Mouse (Mus musculus): ENCODE measurements around the gene Rhcg. TPM values are rescaled to one million over a fixed set of nuclear protein-coding genes. Genes with fewer than 3 reads are reported as not detected.

The Rhcg gene
- polyA plus RNA-seq, 1 experiment from 2014 or later: 0.15 TPM

DNA sequence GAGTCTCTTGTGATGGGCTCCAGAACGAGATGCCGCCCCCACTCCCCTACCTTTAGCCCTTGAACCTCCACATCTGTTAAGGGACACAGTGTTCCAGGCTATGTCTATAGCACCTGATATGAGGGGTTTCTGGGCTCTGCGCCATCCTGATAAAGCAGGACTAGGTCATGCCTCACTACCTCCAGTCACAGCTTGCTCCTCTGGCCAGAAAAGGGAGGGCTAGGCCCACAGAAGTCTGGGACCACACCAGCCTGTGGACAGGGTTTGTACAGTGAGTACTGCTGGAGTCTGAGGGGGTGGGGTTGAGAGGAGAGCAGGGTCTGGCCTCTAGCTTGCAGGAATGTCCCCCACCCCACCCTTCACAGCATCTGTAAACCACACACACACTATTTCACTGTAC, 29.8 kb upstream of the Rhcg start:
- Histone ChIP-seq H3K27me3 (ENCODE audit: control insufficient read depth, insufficient read depth, low read depth, low read length) (no peaks in the 10 kb centered on the region), H3K36me3 (ENCODE audit: control insufficient read depth, insufficient read depth) (no peaks in the 10 kb centered on the region), H3K27ac (ENCODE audit: low read length) (no peak overlapping the region), H3K9me3 (replicated peaks; ENCODE audit: control insufficient read depth, low read length) (no peaks in the 10 kb centered on the region), H3K9ac (ENCODE audit: low read depth, low read length) (no peak overlapping the region), H3K4me1 (ENCODE audit: control insufficient read depth, low read depth, low read length) (no peaks in the 10 kb centered on the region), H3K4me2 (ENCODE audit: low read depth, low read length) (no peak overlapping the region), H3K4me3 (ENCODE audit: low read depth, low read length) (no peak overlapping the region)
- ATAC-seq (ENCODE audit: low read depth): no peak
- WGBS (ENCODE audit: insufficient replicate concordance): 58% methylated on average over 3 of the region's 3 CpGs

- WGBS (ENCODE audit: insufficient replicate concordance): 20% methylated on average over 13 of the region's 13 CpGs
- Histone ChIP-seq H3K4me1 (ENCODE audit: control insufficient read depth, low read depth, low read length) (no peaks in the 10 kb centered on the region; the same call in 1 of the 2 replicates), H3K4me2 (ENCODE audit: low read depth, low read length) (no peak overlapping the region), H3K9ac (ENCODE audit: low read depth, low read length) (no peak overlapping the region), H3K27ac (ENCODE audit: low read length) (no peak overlapping the region), H3K4me3 (ENCODE audit: low read depth, low read length) (no peak overlapping the region), H3K36me3 (ENCODE audit: control insufficient read depth, insufficient read depth) (no peaks in the 10 kb centered on the region), H3K27me3 (ENCODE audit: control insufficient read depth, insufficient read depth, low read depth, low read length) (no peaks in the 10 kb centered on the region), H3K9me3 (replicated peaks; ENCODE audit: control insufficient read depth, low read length) (no peaks in the 10 kb centered on the region)
- no peak for ATAC-seq (ENCODE audit: low read depth)
These were observed 14.4 kb upstream of the Rhcg start for GRCm38 (mm10) chr7:79631773-79632348.

GRCm38 (mm10) chr7:79628271-79628913, 10.9 kb upstream of the Rhcg start:
- no peak overlapping the region for H3K27ac ChIP-seq (ENCODE audit: low read length)
- H3K9me3 ChIP-seq (replicated peaks; ENCODE audit: control insufficient read depth, low read length): no peaks in the 10 kb centered on the region
- no peaks in the 10 kb centered on the region for H3K27me3 ChIP-seq (ENCODE audit: control insufficient read depth, insufficient read depth, low read depth, low read length)
- no peaks in the 10 kb centered on the region for H3K36me3 ChIP-seq (ENCODE audit: control insufficient read depth, insufficient read depth)
- no peak overlapping the region for H3K4me3 ChIP-seq (ENCODE audit: low read depth, low read length)
- 36% methylated on average over 4 of the region's 4 CpGs for WGBS (ENCODE audit: insufficient replicate concordance)
- ATAC-seq (ENCODE audit: low read depth): peak; percentile 24; the same call in 1 of the 2 replicates
- no peak overlapping the region for H3K9ac ChIP-seq (ENCODE audit: low read depth, low read length)
- no peaks in the 10 kb centered on the region; the same call in 1 of the 2 replicates for H3K4me1 ChIP-seq (ENCODE audit: control insufficient read depth, low read depth, low read length)
- H3K4me2 ChIP-seq (ENCODE audit: low read depth, low read length): no peak overlapping the region

- no peak overlapping the region for H3K27ac ChIP-seq (ENCODE audit: low read length)
- H3K36me3 ChIP-seq (ENCODE audit: control insufficient read depth, insufficient read depth): no peaks in the 10 kb centered on the region
- no peak for ATAC-seq (ENCODE audit: low read depth)
- no peaks in the 10 kb centered on the region for H3K27me3 ChIP-seq (ENCODE audit: control insufficient read depth, insufficient read depth, low read depth, low read length)
- no peaks in the 10 kb centered on the region for H3K9me3 ChIP-seq (replicated peaks; ENCODE audit: control insufficient read depth, low read length)
- H3K4me3 ChIP-seq (ENCODE audit: low read depth, low read length): no peak overlapping the region
- 60% methylated on average over 5 of the region's 5 CpGs for WGBS (ENCODE audit: insufficient replicate concordance)
- no peaks in the 10 kb centered on the region; the same call in 1 of the 2 replicates for H3K4me1 ChIP-seq (ENCODE audit: control insufficient read depth, low read depth, low read length)
- no peak overlapping the region for H3K9ac ChIP-seq (ENCODE audit: low read depth, low read length)
- no peak overlapping the region for H3K4me2 ChIP-seq (ENCODE audit: low read depth, low read length)
These were observed 8.7 kb upstream of the Rhcg start for GRCm38 (mm10) chr7:79626170-79626569.

GRCm38 (mm10) chr7:79623086-79623485, 5.6 kb upstream of the Rhcg start:
- WGBS (ENCODE audit: insufficient replicate concordance): 56% methylated on average over 8 of the region's 8 CpGs
- H3K27ac ChIP-seq (ENCODE audit: low read length): no peak overlapping the region
- no peak overlapping the region for H3K9ac ChIP-seq (ENCODE audit: low read depth, low read length)
- H3K27me3 ChIP-seq (ENCODE audit: control insufficient read depth, insufficient read depth, low read depth, low read length): no peaks in the 10 kb centered on the region; the same call in 1 of the 2 replicates
- H3K4me1 ChIP-seq (ENCODE audit: control insufficient read depth, low read depth, low read length): no peaks in the 10 kb centered on the region; the same call in 1 of the 2 replicates
- no peak overlapping the region for H3K4me3 ChIP-seq (ENCODE audit: low read depth, low read length)
- no peaks in the 10 kb centered on the region for H3K9me3 ChIP-seq (replicated peaks; ENCODE audit: control insufficient read depth, low read length)
- no peaks in the 10 kb centered on the region for H3K36me3 ChIP-seq (ENCODE audit: control insufficient read depth, insufficient read depth)
- ATAC-seq (ENCODE audit: low read depth): no peak
- H3K4me2 ChIP-seq (ENCODE audit: low read depth, low read length): no peak overlapping the region

DNA sequence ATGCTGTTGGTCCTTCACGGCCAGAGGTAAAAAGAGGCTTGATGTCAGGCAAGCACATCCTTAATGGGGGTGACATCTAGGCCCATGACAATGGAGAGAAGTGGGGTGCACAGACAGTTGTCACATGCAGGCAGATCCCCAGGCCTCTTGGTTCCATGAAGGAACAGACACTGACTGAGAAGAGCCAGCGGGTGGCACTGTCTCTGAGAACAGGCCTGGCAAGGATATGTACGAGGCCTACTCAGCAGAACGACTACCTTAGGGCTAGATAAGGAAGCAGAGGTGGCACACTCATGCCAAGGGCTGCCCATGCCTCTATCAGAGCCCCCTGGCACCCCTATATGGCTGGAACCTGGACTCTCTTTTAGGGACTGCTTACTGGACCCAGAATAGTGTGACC, 2.0 kb upstream of the Rhcg start:
- Histone ChIP-seq H3K36me3 (ENCODE audit: control insufficient read depth, insufficient read depth) (no peaks in the 10 kb centered on the region), H3K27ac (ENCODE audit: low read length) (no peak overlapping the region), H3K4me2 (ENCODE audit: low read depth, low read length) (no peak overlapping the region), H3K9me3 (replicated peaks; ENCODE audit: control insufficient read depth, low read length) (no peaks in the 10 kb centered on the region), H3K9ac (ENCODE audit: low read depth, low read length) (no peak overlapping the region), H3K27me3 (ENCODE audit: control insufficient read depth, insufficient read depth, low read depth, low read length) (peaks cover 20% of the 10 kb centered on the region), H3K4me3 (ENCODE audit: low read depth, low read length) (no peak overlapping the region), H3K4me1 (ENCODE audit: control insufficient read depth, low read depth, low read length) (no peaks in the 10 kb centered on the region)
- 47% methylated on average over 4 of the region's 4 CpGs for whole genome bisulfite sequencing (ENCODE audit: insufficient replicate concordance)
- no peak for ATAC-seq (ENCODE audit: low read depth)

GRCm38 (mm10) chr7:79615941-79616340, 1.5 kb downstream of the Rhcg start:
- H3K4me1 ChIP-seq (ENCODE audit: control insufficient read depth, low read depth, low read length): no peaks in the 10 kb centered on the region
- no peak overlapping the region for H3K4me3 ChIP-seq (ENCODE audit: low read depth, low read length)
- H3K4me2 ChIP-seq (ENCODE audit: low read depth, low read length): no peak overlapping the region
- no peak for ATAC-seq (ENCODE audit: low read depth)
- H3K27me3 ChIP-seq (ENCODE audit: control insufficient read depth, insufficient read depth, low read depth, low read length): peaks cover 23% of the 10 kb centered on the region
- no peak overlapping the region for H3K27ac ChIP-seq (ENCODE audit: low read length)
- no peaks in the 10 kb centered on the region for H3K9me3 ChIP-seq (replicated peaks; ENCODE audit: control insufficient read depth, low read length)
- no peaks in the 10 kb centered on the region for H3K36me3 ChIP-seq (ENCODE audit: control insufficient read depth, insufficient read depth)
- no peak overlapping the region for H3K9ac ChIP-seq (ENCODE audit: low read depth, low read length)
- 46% methylated on average over 1 of the region's 1 CpGs for WGBS (ENCODE audit: insufficient replicate concordance)

GRCm38 (mm10) chr7:79615008-79615407, 2.4 kb downstream of the Rhcg start:
- H3K4me3 ChIP-seq (ENCODE audit: low read depth, low read length): no peak overlapping the region
- no peak overlapping the region for H3K27ac ChIP-seq (ENCODE audit: low read length)
- H3K4me2 ChIP-seq (ENCODE audit: low read depth, low read length): no peak overlapping the region
- peaks cover 23% of the 10 kb centered on the region for H3K27me3 ChIP-seq (ENCODE audit: control insufficient read depth, insufficient read depth, low read depth, low read length)
- no peaks in the 10 kb centered on the region for H3K36me3 ChIP-seq (ENCODE audit: control insufficient read depth, insufficient read depth)
- H3K4me1 ChIP-seq (ENCODE audit: control insufficient read depth, low read depth, low read length): no peaks in the 10 kb centered on the region
- no peak overlapping the region for H3K9ac ChIP-seq (ENCODE audit: low read depth, low read length)
- no peaks in the 10 kb centered on the region for H3K9me3 ChIP-seq (replicated peaks; ENCODE audit: control insufficient read depth, low read length)
- WGBS (ENCODE audit: insufficient replicate concordance): 52% methylated on average over 4 of the region's 4 CpGs
- ATAC-seq (ENCODE audit: low read depth): no peak

DNA sequence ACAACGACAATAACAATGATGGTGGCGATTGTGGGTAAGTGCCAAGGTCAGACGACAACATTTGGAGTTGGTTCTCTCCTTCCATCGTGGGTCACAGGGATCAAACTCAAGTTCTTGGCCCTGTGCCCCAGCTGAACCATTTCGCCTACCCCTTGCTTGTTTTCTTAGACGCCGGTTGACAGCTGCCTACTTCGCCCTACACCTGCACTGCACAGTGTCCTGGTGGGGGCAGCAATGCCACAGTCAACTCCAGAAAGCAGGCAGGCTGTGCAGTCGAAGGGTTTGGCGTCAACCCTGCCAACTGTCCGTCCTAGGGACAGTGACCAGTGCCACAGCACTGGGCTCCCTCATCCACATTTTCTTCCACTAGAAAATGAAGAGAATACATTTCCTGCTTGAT, 4.1 kb downstream of the Rhcg start:
- Histone ChIP-seq H3K9ac (ENCODE audit: low read depth, low read length) (no peak overlapping the region), H3K36me3 (ENCODE audit: control insufficient read depth, insufficient read depth) (no peaks in the 10 kb centered on the region), H3K4me3 (ENCODE audit: low read depth, low read length) (no peak overlapping the region), H3K4me1 (ENCODE audit: control insufficient read depth, low read depth, low read length) (no peaks in the 10 kb centered on the region), H3K27me3 (ENCODE audit: control insufficient read depth, insufficient read depth, low read depth, low read length) (peaks cover 23% of the 10 kb centered on the region), H3K4me2 (ENCODE audit: low read depth, low read length) (no peak overlapping the region), H3K9me3 (replicated peaks; ENCODE audit: control insufficient read depth, low read length) (no peaks in the 10 kb centered on the region), H3K27ac (ENCODE audit: low read length) (no peak overlapping the region)
- no peak for ATAC-seq (ENCODE audit: low read depth)
- 39% methylated on average over 11 of the region's 11 CpGs for WGBS (ENCODE audit: insufficient replicate concordance)
